Mouse (Mus musculus) hindbrain, embryonic 13.5 days (tissue): ENCODE measurements around the gene Mark2. TPM values are rescaled to one million over a fixed set of nuclear protein-coding genes. Genes with fewer than 3 reads are reported as not detected.
"Not testable (repeated sequence)": the region's sequence is repeated elsewhere in the genome, so short reads cannot be mapped to it uniquely, and the experiment has no call there.

Source experiments
- ATAC-seq: fragments of 200-750 bp; cut with Nextera tagmentation; 2 replicates; pipeline ENCODE4 v1.8.0; 2017; ENCODE audit warnings: moderate TSS enrichment; ENCODE audit not compliant: low FRiP score
- H3K27ac ChIP-seq: fragments of 300-500 bp; sonication (generic); 2 replicates; pipeline ENCODE4 v1.5.1; 2015; ENCODE audit warnings: inconsistent platforms, mild to moderate bottlenecking, moderate library complexity
- H3K27me3 ChIP-seq: fragments of 300-500 bp; sonication (generic); 2 replicates; pipeline ENCODE4 v1.6.1; 2015; ENCODE audit warnings: mild to moderate bottlenecking, inconsistent platforms
- H3K36me3 ChIP-seq: fragments of 300-500 bp; sonication (generic); 2 replicates; pipeline ENCODE4 v1.6.1; 2015; ENCODE audit warnings: mild to moderate bottlenecking, inconsistent platforms
- H3K4me1 ChIP-seq: fragments of 300-500 bp; sonication (generic); replicated peaks from 2 replicates; pipeline ENCODE4 v1.6.1; 2015; ENCODE audit warnings: inconsistent platforms
- H3K4me2 ChIP-seq: fragments of 300-500 bp; sonication (generic); 2 replicates; pipeline ENCODE4 v1.6.1; 2015; ENCODE audit warnings: inconsistent platforms, mild to moderate bottlenecking, moderate library complexity
- H3K4me3 ChIP-seq: fragments of 300-500 bp; sonication (generic); 2 replicates; pipeline ENCODE4 v1.5.1; 2015; ENCODE audit warnings: mild to moderate bottlenecking, inconsistent platforms
- H3K9ac ChIP-seq: fragments of 300-500 bp; sonication (generic); 2 replicates; pipeline ENCODE4 v1.6.1; 2015; ENCODE audit warnings: mild to moderate bottlenecking, inconsistent platforms
- H3K9me3 ChIP-seq: fragments of 300-500 bp; sonication (generic); 2 replicates; pipeline ENCODE4 v1.6.1; 2016; ENCODE audit warnings: inconsistent platforms
- WGBS: fragments of 180-500 bp; shearing (Covaris S2); methylation state at CpG from one replicate; pipeline ENCODE4 v1.1.7; 2015; 5-methylcytosine and 5-hydroxymethylcytosine counted together
- polyA plus RNA-seq: library from polyadenylated mRNA; unstranded; fragments of >200 nt; fragmentation: Nextera tagmentation; extraction: Ambion mirVana; gene quantifications from 2 replicates; pipeline ENCODE4 v1.2.1, GENCODE M21; 2015

Mark2 gene
- polyA plus RNA-seq: 40.9 and 42.5 TPM in 2 replicates

DNA sequence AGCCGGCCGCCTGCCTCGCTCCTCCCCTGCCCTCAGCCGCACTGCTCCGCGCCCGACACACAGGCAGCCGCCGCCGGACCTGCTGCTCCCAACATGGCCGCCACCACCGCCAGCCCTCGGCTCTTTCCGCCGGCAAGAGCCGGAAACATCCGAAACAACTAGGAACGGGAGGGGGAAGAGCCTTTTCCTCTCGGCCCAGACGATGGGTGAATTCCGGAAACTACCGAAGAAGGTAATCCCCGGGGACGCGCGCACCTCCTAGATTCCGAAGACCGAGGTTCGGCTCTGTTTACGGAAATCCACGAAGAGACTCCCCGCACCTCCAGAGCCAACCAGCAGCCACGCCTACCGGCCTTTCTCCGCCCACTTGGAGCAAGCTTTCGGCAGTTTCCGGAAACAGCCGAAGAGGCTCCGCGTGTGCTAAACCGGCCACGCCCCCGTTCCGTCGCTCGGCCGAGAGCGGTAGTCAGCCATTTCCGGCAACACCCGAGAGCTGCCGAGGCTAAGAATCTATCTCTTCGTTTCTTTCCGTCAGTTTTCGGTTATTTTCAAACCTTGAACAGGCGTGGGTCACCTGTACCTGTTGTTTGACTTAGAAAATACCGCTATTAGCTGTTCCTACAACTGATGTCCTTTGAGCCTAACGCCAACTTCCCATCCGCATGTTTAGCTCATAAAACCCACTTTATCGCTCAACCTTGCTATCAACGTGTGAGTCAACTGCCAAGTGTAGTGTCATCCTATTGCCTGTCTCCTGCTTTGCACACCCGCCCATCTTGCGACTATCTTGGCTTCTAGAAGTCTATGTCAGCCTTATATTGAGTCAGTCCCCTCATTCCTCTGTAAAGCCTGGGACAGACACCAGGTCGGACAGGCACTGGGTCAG lies at the start of gene Mark2:
Mark2 (minus strand) TSS at position 349 of the 886 bp plus-strand sequence.
- Histone ChIP-seq H3K4me3 (peak within 1 kb of the TSS; percentile 93), H3K9ac (peak within 1 kb of the TSS; percentile 98), H3K36me3 (no peaks in the 10 kb centered on the region), H3K4me2 (peak within 1 kb of the TSS; percentile 98), H3K4me1 (peaks cover 44% of the 10 kb centered on the region), H3K9me3 (no peaks in the 10 kb centered on the region), H3K27me3 (no peaks in the 10 kb centered on the region), H3K27ac (peak within 1 kb of the TSS; percentile 89)
- ATAC-seq: peak; percentile 96
- WGBS: 2% methylated on average over 61 of the region's 63 CpGs

DNA sequence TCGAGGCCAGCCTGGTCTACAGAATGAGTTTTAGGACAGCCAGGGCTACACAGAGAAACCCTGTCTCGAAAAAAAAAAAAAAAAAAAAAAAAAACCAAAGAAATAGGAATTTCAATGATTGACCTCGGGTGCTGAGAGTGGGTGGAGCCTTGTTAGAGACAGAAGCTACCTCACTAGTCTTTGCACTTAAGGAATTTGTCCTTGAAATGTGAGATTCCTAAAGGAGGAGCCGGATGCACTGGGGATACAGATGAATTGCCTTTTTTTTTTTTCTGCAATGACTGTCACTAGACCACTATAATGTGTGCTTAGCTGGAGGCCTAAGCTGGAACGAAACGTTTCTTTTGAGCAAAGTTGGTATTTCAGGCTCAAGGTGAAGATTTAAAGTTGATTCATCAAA lies 46.8 kb upstream of the Mark2 start:
- Histone ChIP-seq H3K4me3 (no peak overlapping the region), H3K36me3 (peaks cover 6% of the 10 kb centered on the region), H3K4me2 (no peak overlapping the region), H3K9ac (no peak overlapping the region), H3K9me3 (peaks cover 4% of the 10 kb centered on the region; the same call in 1 of the 2 replicates), H3K4me1 (peaks cover 13% of the 10 kb centered on the region), H3K27ac (no peak overlapping the region), H3K27me3 (no peaks in the 10 kb centered on the region)
- no peak for ATAC-seq
- 92% methylated on average over 6 of the region's 6 CpGs for WGBS

DNA sequence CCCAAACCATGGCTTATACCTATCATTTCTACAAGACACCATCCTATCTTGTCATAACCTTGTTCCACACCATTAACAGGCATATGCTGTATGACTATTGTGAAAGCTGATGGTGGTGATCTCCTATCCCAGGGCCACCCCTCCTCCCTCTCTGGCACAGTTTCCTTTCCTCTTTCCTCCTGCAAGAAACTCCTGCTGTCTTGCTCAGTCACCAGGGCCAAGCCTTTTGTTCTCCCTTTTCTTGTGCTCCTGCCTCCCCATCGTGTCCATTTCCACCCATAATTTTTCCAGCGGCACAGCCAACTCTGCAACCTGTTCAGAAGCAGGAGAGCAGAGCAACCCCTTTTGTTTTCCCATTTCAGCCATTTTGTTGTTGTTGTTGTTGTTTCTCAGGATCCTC lies 44.4 kb upstream of the Mark2 start:
- WGBS: 42% methylated on average over 2 of the region's 2 CpGs
- ATAC-seq: no peak
- Histone ChIP-seq H3K4me2 (no peak overlapping the region), H3K9ac (no peak overlapping the region), H3K36me3 (peaks cover 2% of the 10 kb centered on the region), H3K27me3 (no peaks in the 10 kb centered on the region), H3K27ac (no peak overlapping the region), H3K9me3 (peaks cover 2% of the 10 kb centered on the region; the same call in 1 of the 2 replicates), H3K4me1 (peaks cover 24% of the 10 kb centered on the region), H3K4me3 (no peak overlapping the region)

DNA sequence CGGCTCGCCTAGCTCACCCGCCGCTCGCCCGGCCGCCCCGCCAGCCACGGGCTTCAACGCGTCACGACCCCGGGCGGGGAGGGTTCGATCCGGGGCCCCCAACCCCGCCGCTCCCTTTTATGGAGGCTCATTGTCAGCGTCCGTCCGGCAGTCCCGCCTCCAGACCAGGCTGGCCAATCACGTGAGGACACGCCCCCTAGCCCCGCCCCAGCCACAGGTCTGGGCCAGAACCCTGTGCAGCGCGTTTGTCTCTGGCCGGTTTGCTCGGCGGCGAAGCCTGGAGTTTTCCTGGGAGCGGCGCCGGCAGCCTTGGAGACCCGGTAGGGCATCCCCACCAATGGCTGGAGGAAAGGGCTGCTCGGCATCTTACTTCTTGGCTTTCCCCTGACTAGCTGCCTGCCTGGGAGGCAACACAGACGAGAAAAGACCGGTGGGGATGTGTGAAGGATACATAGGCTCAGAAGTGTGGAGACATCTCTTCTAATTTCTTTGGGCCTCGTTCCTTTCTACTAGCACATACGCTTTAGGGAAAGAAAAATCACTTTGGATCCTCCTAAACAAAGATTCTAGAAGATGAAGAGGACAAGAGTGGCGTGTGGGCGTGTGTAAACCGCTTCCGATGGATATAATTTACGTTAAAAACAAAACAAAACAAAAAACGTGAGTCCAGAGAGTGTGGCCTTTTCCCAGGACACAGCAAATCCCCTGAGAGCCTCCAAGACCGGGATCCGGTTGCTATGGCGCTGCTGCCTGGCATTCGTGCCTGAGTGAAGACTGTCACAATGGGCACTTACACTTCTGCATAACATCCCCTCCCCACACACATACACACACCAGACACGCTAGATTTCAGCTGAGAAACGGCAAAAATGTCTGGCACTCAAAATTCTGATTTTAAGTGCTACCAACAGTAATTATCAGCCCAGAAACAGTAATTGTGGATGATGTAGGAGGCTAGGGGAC lies 41.5 kb upstream of the Mark2 start, which contains the start of gene Spindoc:
Spindoc (minus strand) TSS at position 92 of the 963 bp plus-strand sequence.
- H3K36me3 ChIP-seq: peaks cover 9% of the 10 kb centered on the region; the same call in 1 of the 2 replicates
- peaks cover 44% of the 10 kb centered on the region for H3K4me1 ChIP-seq
- H3K9ac ChIP-seq: peak within 1 kb of the TSS; percentile 94
- ATAC-seq: peak; percentile 97
- H3K9me3 ChIP-seq: no peaks in the 10 kb centered on the region
- WGBS: 1% methylated on average over 46 of the region's 52 CpGs
- H3K4me2 ChIP-seq: peak within 1 kb of the TSS; percentile 81
- peak within 1 kb of the TSS; percentile 97 for H3K27ac ChIP-seq
- H3K27me3 ChIP-seq: no peaks in the 10 kb centered on the region
- peak within 1 kb of the TSS; percentile 92 for H3K4me3 ChIP-seq

DNA sequence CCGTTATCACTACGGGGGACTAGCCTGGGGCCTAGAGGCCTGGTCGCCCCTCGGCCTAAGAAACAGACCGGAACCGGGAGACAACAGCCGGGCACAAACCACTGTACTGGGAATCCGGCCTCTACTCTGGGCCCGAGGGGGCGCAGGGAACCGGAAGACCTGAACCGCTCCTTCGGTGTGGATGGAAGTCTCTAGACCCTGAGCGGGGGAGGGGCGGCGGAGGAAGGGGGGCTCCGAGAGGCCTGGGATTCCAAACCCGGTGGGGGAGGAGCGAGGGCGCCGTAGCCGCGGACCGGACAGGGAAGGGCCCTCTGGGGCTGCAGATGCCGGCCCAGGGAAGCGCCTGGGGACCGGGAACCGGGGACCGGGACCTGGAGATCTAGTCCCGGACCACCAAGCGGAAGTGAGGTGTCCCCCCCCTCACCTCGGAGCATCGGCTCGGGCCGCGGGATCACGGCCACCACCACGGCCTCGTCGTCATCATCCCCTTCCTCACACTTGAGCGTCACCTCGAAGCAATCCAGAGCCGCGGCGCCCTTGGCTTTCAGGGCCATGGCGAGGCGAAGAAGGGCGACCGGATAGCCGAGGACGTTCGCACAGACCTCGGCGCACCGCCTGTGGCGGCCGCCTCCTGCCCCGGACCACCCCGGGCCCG lies 40.7 kb upstream of the Mark2 start:
- Histone ChIP-seq H3K4me3 (peak overlapping the region; percentile 92), H3K9me3 (no peaks in the 10 kb centered on the region), H3K36me3 (peaks cover 9% of the 10 kb centered on the region; the same call in 1 of the 2 replicates), H3K27ac (peak overlapping the region; percentile 97), H3K27me3 (no peaks in the 10 kb centered on the region), H3K4me2 (peak overlapping the region; percentile 81), H3K4me1 (peaks cover 51% of the 10 kb centered on the region), H3K9ac (peak overlapping the region; percentile 94)
- no peak; the same call in none of the 2 replicates for ATAC-seq
- WGBS: under 1% methylated on average over 49 of the region's 60 CpGs

DNA sequence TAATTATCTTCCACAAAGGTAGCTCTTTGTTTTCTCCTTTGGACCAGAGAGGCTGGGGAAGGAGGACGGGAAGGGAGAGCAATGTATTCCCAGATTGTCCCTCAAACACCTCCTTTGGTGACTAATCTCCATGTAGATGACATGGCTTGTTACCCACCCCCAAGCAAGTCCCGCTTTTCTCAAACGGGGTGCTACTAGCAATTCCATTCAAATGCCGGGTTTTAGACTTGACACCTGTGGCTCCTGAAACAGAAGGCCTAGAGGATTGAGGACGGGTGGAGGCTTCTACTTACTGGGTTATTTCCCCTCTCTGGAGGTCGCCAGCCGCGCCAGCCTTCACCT lies 40.2 kb upstream of the Mark2 start:
- Histone ChIP-seq H3K4me3 (peak overlapping the region; percentile 92), H3K27ac (peak overlapping the region; percentile 97), H3K9me3 (no peaks in the 10 kb centered on the region), H3K27me3 (no peaks in the 10 kb centered on the region), H3K9ac (peak overlapping the region; percentile 94), H3K4me1 (peaks cover 52% of the 10 kb centered on the region), H3K4me2 (peak overlapping the region; percentile 81), H3K36me3 (peaks cover 9% of the 10 kb centered on the region; the same call in 1 of the 2 replicates)
- 1% methylated on average over 8 of the region's 8 CpGs for WGBS
- ATAC-seq: no peak

DNA sequence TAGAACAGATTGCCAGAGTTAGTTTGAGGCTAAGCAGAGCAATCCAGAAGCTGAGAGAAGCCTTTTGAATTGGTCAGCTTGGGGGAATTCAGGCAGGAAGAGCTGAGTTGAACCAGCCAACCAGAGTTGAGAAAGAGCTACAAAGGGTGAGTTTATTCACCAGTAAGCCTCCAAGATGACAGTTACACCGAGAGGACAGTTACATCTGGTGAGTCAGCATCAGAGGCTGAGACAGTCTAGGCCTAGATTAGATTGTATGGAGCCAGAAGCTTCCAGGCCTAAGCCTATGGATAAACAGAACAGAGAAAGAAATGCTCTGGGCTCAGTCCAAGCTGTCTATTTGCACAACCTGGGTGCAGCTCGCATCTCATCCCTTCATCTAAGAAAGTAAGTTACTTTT lies 36.0 kb upstream of the Mark2 start:
- WGBS: 78% methylated on average over 2 of the region's 2 CpGs
- Histone ChIP-seq H3K4me3 (no peak overlapping the region), H3K36me3 (peaks cover 44% of the 10 kb centered on the region), H3K4me2 (no peak overlapping the region), H3K9ac (no peak overlapping the region; the same call in 1 of the 2 replicates), H3K27ac (0 out of 2 replicates have a peak overlapping the region, but pooled peaks have one; percentile 2), H3K4me1 (peaks cover 42% of the 10 kb centered on the region), H3K9me3 (no peaks in the 10 kb centered on the region), H3K27me3 (no peaks in the 10 kb centered on the region)
- no peak for ATAC-seq

DNA sequence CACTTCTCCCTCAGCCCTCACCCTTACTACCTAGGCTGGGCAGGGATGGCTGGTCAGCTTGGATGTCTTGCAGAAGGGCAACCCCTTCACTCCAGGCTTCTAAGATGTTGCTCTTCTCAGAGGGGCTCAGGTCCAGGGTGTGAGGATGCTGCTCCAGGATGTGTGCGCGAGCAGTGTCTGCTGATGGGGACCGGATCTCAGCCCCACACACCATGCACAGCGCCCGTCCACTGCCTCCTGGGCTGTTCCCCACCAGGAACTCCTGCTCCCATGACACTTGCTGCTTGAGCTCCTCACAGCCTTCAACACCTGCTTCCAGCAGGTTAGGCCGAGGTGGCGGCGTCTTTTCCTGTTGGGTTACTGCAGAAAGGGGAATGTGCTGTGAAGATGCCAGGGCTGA lies 32.8 kb upstream of the Mark2 start:
- no peak; the same call in 1 of the 2 replicates for ATAC-seq
- over 99% methylated on average over 8 of the region's 8 CpGs for WGBS
- H3K9me3 ChIP-seq: no peaks in the 10 kb centered on the region
- H3K4me1 ChIP-seq: peaks cover 16% of the 10 kb centered on the region
- H3K27ac ChIP-seq: no peak overlapping the region
- H3K4me2 ChIP-seq: no peak overlapping the region
- no peak overlapping the region for H3K9ac ChIP-seq
- no peak overlapping the region for H3K4me3 ChIP-seq
- H3K36me3 ChIP-seq: peaks cover 73% of the 10 kb centered on the region
- H3K27me3 ChIP-seq: no peaks in the 10 kb centered on the region

DNA sequence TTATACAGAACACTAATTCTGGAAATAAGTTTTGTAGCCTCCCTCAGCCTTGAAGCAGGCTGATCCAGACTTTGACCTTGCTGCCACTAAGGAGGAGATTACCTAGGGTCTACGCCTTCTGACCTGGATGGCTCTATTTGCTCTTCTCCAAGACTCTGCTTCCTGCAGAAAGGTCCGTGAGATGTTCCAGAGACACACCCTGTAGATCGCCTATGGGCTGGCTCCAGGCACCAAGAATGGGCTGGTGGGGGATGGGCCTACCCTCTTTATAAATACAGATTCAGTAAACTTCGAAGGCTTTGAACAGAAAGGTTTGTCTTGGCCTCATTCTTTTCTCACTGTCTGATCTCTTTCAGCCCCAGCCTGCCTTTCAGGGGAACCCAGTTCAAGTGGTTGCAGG lies 27.8 kb upstream of the Mark2 start:
- not testable (repeated sequence) for H3K27ac ChIP-seq, ATAC-seq, H3K4me1 ChIP-seq, H3K4me2 ChIP-seq, H3K9ac ChIP-seq, H3K9me3 ChIP-seq, H3K27me3 ChIP-seq, H3K4me3 ChIP-seq
- 96% methylated on average over 4 of the region's 4 CpGs for WGBS
- H3K36me3 ChIP-seq: peaks cover 81% of the 10 kb centered on the region

DNA sequence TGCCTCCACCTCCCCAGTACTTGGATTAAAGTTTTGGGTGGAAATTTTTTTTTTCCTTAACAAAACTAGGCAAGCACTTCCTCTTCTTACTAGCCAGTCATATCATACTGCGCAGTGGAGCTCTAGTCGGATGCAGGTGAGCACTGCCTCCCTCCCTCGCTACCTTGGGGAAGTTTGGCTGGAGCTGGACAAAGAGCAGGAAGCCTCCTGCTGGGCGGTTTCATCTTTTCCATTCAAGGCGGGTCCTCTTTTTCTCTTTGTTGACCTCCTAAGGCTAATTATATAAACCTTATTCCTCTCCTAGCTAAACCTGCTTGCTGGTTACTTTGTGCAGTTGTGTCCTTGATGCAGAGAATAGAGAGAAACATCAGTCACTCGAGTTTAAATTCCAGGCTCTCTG lies 12.0 kb upstream of the Mark2 start:
- Histone ChIP-seq H3K4me2 (no peak overlapping the region), H3K4me1 (0 out of 2 replicates have a peak, but pooled peaks cover 2% of the 10 kb centered on the region), H3K9me3 (no peaks in the 10 kb centered on the region), H3K4me3 (no peak overlapping the region), H3K27ac (no peak overlapping the region), H3K9ac (no peak overlapping the region), H3K27me3 (no peaks in the 10 kb centered on the region), H3K36me3 (peaks cover 28% of the 10 kb centered on the region)
- WGBS: 49% methylated on average over 6 of the region's 6 CpGs
- ATAC-seq: no peak

DNA sequence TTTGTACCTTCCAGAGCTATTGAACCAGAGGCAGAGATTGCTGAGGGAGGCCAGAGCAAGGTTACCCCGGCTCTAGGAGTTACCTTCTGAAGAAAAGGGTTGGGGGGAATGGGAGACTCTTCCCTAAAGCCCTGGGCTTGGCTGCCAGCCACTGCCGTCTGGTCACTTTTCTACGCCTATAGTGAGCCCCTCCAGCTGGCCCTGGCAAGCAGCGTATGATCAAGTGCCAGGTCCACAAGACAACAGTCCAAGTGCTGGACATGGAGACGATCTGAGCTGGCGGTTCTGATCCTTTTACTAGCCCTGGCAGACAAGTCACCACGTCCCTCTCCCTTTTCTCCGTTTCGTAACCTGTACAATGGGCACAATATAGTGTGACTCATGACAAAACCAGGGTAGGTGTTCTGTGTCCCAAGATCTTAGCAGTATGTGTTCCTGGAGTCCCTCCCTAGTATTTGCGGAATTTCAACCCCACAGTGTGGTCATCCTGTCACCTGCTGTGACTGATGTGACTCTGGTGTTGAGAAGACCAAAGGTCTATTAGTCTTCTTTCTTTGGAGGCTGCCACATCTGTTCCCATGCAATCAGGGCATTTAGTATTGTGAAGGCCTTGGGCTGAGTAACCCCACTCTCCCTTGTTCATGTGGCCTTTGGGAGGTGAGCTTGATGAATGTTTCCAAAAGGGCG lies 11.3 kb upstream of the Mark2 start:
- Histone ChIP-seq H3K36me3 (peaks cover 22% of the 10 kb centered on the region), H3K27me3 (no peaks in the 10 kb centered on the region), H3K9ac (no peak overlapping the region), H3K4me3 (no peak overlapping the region), H3K4me2 (no peak overlapping the region), H3K4me1 (0 out of 2 replicates have a peak, but pooled peaks cover 2% of the 10 kb centered on the region), H3K27ac (no peak overlapping the region), H3K9me3 (no peaks in the 10 kb centered on the region)
- no peak for ATAC-seq
- 80% methylated on average over 11 of the region's 11 CpGs for WGBS
